Mouse (Mus musculus) heart, postnatal 0 days (tissue): ENCODE results near the gene Esf1. TPM values are rescaled to one million over a fixed set of nuclear protein-coding genes. Genes with fewer than 3 reads are reported as not detected.
"Not testable (repeated sequence)": the region's sequence is repeated elsewhere in the genome, so short reads cannot be mapped to it uniquely, and the experiment has no call there.

Experiments
- ATAC-seq: fragments of 200-750 bp; cut with Nextera tagmentation; 2 replicates; pipeline ENCODE4 v1.8.0; 2017; ENCODE audit warnings: low read depth, moderate number of reproducible peaks, moderate library complexity; ENCODE audit not compliant: insufficient read depth
- DNase-seq: peaks from one replicate; pipeline ENCODE4 v3.0.0-alpha.2; 2016; ENCODE audit warnings: low spot score
- H3K27ac ChIP-seq: fragments of 300-500 bp; sonication (generic); 2 replicates; pipeline ENCODE4 v1.5.1; 2014; ENCODE audit warnings: low read depth, mild to moderate bottlenecking
- H3K27me3 ChIP-seq: fragments of 300-500 bp; sonication (generic); 2 replicates; pipeline ENCODE4 v1.6.1; 2014; ENCODE audit warnings: low read length, mixed read lengths; ENCODE audit not compliant: control insufficient read depth, insufficient read depth
- H3K36me3 ChIP-seq: fragments of 300-500 bp; sonication (generic); replicated peaks from 2 replicates; pipeline ENCODE4 v1.6.1; 2014; ENCODE audit warnings: low read length, mixed read lengths; ENCODE audit not compliant: control insufficient read depth, insufficient read depth
- H3K4me1 ChIP-seq: fragments of 300-500 bp; sonication (generic); 2 replicates; pipeline ENCODE4 v1.6.1; 2014; ENCODE audit warnings: antibody characterized with exemption; ENCODE audit not compliant: control insufficient read depth, insufficient read depth
- H3K4me2 ChIP-seq: fragments of 300-500 bp; sonication (generic); 2 replicates; pipeline ENCODE4 v1.6.1; 2014; ENCODE audit warnings: low read depth, mild to moderate bottlenecking, low read length, moderate library complexity
- H3K4me3 ChIP-seq: fragments of 300-500 bp; sonication (generic); 2 replicates; pipeline ENCODE4 v1.5.1; 2014; ENCODE audit warnings: low read depth, low read length
- H3K9ac ChIP-seq: fragments of 300-500 bp; sonication (generic); replicated peaks from 2 replicates; pipeline ENCODE4 v1.6.1; 2014; ENCODE audit warnings: low read depth, low read length, mixed read lengths
- H3K9me3 ChIP-seq: fragments of 300-500 bp; sonication (generic); replicated peaks from 2 replicates; pipeline ENCODE4 v1.6.1; 2016; ENCODE audit warnings: low read length; ENCODE audit not compliant: control insufficient read depth
- CTCF ChIP-seq: IDR thresholded peaks from 2 replicates; pipeline ENCODE4 v1.5.1; 2016; ENCODE audit warnings: antibody characterized with exemption, control low read depth, low read depth
- EP300 ChIP-seq: IDR thresholded peaks from 2 replicates; pipeline ENCODE4 v1.6.1; 2016; ENCODE audit warnings: antibody characterized with exemption, low read depth
- WGBS: fragments of 180-500 bp; shearing (Covaris S2); extraction: QIAGEN DNeasy Blood & Tissue Kit; methylation state at CpG from one replicate; pipeline ENCODE4 v1.1.7; 2014; 5-methylcytosine and 5-hydroxymethylcytosine counted together
- polyA plus RNA-seq: library from polyadenylated mRNA; unstranded; fragments of >200 nt; fragmentation: Nextera tagmentation; extraction: Ambion mirVana; gene quantifications from 2 replicates; pipeline ENCODE4 v1.2.1, GENCODE M21; 2015
- total RNA-seq: library from RNA; depleted of rRNA; stranded (reverse); fragments of >200 nt; gene quantifications from 2 replicates; pipeline ENCODE4 v1.2.3, GENCODE M21; 2014; ENCODE audit warnings: low replicate concordance

The Esf1 gene
- total and polyA plus RNA-seq, 2 experiments from 2014 or later: 2.9 to 12.9 TPM

DNA sequence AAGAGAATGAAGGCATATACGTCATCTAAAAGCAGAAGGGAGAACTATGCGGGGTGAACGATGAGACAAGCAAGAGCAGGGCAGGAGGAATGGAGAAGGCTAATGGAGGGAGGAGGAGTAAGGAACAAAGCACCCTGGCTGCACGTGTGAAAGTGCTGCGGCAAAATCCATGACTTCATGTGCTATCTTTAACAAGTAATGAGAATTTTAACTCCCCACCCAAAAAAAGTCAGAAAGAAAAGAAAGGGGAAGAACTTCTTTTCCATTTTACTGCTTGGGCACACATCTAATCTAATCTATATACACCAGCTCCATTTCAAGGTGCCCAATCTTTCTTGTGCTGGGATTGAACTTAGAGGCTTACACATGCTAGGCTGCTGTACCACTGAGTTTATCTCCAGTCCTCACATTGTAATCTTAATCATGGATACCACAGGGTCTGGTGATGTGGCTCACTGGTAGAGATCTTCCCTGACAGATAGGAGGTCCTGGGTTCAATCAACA lies 7.0 kb downstream of the Esf1 start:
- Histone ChIP-seq H3K9ac (no peak overlapping the region), H3K27me3 (no peaks in the 10 kb centered on the region), H3K4me1 (no peaks in the 10 kb centered on the region), H3K4me3 (no peak overlapping the region), H3K9me3 (no peaks in the 10 kb centered on the region), H3K4me2 (no peak overlapping the region), H3K36me3 (peaks cover 33% of the 10 kb centered on the region), H3K27ac (no peak overlapping the region)
- TF ChIP-seq EP300 (no peak), CTCF (no peak)
- ATAC-seq: no peak
- DNase-seq: no peak
- 89% methylated on average over 5 of the region's 5 CpGs for WGBS

- no peaks in the 10 kb centered on the region for H3K4me1 ChIP-seq
- no peak overlapping the region for H3K9ac ChIP-seq
- WGBS: 59% methylated on average over 3 of the region's 3 CpGs
- H3K4me2 ChIP-seq: no peak overlapping the region
- DNase-seq: peak; percentile 76
- H3K27me3 ChIP-seq: no peaks in the 10 kb centered on the region
- peaks cover 43% of the 10 kb centered on the region for H3K36me3 ChIP-seq
- TF ChIP-seq CTCF (peak; percentile 50), EP300 (no peak)
- ATAC-seq: no peak
- H3K4me3 ChIP-seq: no peak overlapping the region
- no peaks in the 10 kb centered on the region for H3K9me3 ChIP-seq
- H3K27ac ChIP-seq: no peak overlapping the region
Measured at GRCm38 (mm10) chr2:140159186-140159730, 11.1 kb downstream of the Esf1 start.

DNA sequence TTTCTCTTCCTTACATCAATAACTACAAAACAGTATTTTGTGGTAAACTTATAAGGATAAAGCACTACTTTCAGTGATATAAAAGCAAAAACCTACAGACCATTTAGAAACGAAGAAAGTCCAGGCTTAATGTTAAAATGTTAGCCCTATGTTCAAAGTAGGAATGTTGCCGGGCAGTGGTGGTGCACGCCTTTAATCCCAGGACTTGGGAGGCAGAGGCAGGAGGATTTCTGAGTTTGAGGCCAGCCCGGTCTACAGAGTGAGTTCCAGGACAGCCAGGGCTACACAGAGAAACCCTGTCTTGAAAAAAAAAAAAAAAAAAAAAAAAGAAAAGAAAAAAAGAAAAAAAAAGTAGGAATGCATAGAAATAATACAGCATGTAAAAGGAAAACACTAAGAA lies 18.6 kb downstream of the Esf1 start, which contains the start of gene Gm17374:
Gene Gm17374, plus strand, starts transcription at position 301 of the 400 bp plus-strand sequence.
- not testable (repeated sequence) for H3K9ac ChIP-seq, ATAC-seq, DNase-seq, H3K9me3 ChIP-seq, H3K4me2 ChIP-seq, H3K27me3 ChIP-seq, H3K4me3 ChIP-seq, H3K27ac ChIP-seq, H3K4me1 ChIP-seq
- peaks cover 32% of the 10 kb centered on the region for H3K36me3 ChIP-seq
- 87% methylated on average over 4 of the region's 4 CpGs for WGBS

DNA sequence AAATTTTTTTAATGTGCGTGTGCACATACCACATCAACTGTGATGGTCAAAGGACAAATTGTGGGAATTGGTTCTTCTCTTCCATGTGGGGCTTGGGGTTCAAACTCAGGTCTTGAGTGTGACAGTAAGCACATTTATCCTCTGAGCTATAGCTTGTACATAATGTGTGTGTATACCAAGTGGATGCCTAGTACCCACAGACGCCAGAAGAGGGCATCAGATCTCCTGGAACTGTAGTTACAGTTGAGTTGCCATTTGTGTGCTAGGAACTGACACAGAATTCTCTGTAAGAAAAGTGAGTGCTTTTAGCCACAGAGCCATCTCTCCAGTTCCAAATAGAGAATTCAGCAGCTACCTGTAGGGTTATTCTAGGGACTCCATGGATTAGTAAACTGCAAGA lies 44.8 kb downstream of the Esf1 start:
- H3K9ac ChIP-seq: no peak overlapping the region
- H3K9me3 ChIP-seq: no peaks in the 10 kb centered on the region
- H3K4me3 ChIP-seq: no peak overlapping the region
- H3K36me3 ChIP-seq: peaks cover 68% of the 10 kb centered on the region
- no peak for ATAC-seq
- no peaks in the 10 kb centered on the region for H3K4me1 ChIP-seq
- 84% methylated on average over 2 of the region's 2 CpGs for WGBS
- TF ChIP-seq EP300 (no peak), CTCF (no peak)
- no peak overlapping the region for H3K27ac ChIP-seq
- no peak overlapping the region for H3K4me2 ChIP-seq
- H3K27me3 ChIP-seq: no peaks in the 10 kb centered on the region
- DNase-seq: no peak

DNA sequence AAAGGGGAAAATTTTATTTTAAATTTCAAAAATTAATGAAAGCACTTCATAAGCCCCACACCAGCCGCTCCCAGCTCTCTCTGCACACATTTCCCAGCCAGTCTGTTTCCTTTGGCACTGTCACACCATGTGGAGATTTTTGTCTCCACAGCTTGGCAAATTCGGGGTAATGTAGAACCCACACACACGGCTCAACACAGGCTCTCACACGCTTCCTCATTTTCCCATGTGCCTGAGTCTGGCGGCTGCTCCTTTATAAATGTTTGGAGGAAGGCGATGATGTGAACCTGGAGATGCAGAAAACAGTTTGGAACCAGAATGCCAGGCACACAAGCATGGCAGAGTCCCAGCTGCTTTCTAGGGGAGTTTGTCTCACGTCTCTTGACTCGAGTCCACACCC lies 56.5 kb downstream of the Esf1 start:
- no peaks in the 10 kb centered on the region for H3K36me3 ChIP-seq
- no peaks in the 10 kb centered on the region for H3K4me1 ChIP-seq
- WGBS: 77% methylated on average over 8 of the region's 8 CpGs
- no peak overlapping the region for H3K9ac ChIP-seq
- no peak for TF ChIP-seq CTCF
- TF ChIP-seq EP300: no peak
- no peak overlapping the region for H3K27ac ChIP-seq
- DNase-seq (no peak), ATAC-seq (no peak)
- H3K9me3 ChIP-seq: no peaks in the 10 kb centered on the region
- no peaks in the 10 kb centered on the region for H3K27me3 ChIP-seq
- no peak overlapping the region for H3K4me2 ChIP-seq
- no peak overlapping the region for H3K4me3 ChIP-seq

DNA sequence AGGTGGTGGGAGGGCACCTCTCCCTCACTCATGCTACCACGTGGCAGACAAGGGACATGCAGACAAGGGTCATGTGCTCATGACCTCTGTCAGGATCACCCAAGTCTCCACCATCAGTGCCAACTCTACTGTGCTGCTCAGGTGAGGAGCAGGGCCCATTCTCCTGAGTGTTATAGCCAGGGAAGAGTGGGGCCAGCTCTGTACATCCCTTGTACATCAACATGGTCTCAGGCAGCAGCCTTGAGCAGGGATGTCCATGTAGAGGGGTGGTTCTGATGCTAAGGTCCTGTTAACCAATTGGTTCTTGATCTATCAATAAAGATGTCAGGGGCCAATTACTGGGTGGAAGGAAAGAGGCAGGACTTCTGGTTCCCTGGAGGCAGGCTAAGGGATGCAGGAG lies 61.4 kb downstream of the Esf1 start:
- no peak overlapping the region for H3K27ac ChIP-seq
- DNase-seq: no peak
- H3K4me3 ChIP-seq: no peak overlapping the region
- H3K4me2 ChIP-seq: no peak overlapping the region
- TF ChIP-seq EP300 (no peak), CTCF (no peak)
- no peak overlapping the region for H3K9ac ChIP-seq
- 29% methylated on average over 1 of the region's 1 CpGs for WGBS
- no peak for ATAC-seq
- no peaks in the 10 kb centered on the region for H3K4me1 ChIP-seq
- no peaks in the 10 kb centered on the region for H3K9me3 ChIP-seq
- no peaks in the 10 kb centered on the region for H3K27me3 ChIP-seq
- H3K36me3 ChIP-seq: no peaks in the 10 kb centered on the region
